Mouse (Mus musculus) CH12.LX (cell line): ENCODE results near the gene Spp2. TPM values are rescaled to one million over a fixed set of nuclear protein-coding genes. Genes with fewer than 3 reads are reported as not detected.

ENCODE experiments used
- DNase-seq: peaks from one replicate; pipeline ENCODE4 v3.0.0-alpha.2; 2013; ENCODE audit errors: extremely low read depth
- H3K27ac ChIP-seq: 2 replicates; pipeline ENCODE4 v1.5.1; 2012; ENCODE audit warnings: low read depth, mild to moderate bottlenecking, control low read depth, moderate library complexity; ENCODE audit not compliant: insufficient read depth
- H3K27me3 ChIP-seq: replicated peaks from 2 replicates; pipeline ENCODE3; 2012; ENCODE audit warnings: inconsistent platforms
- H3K36me3 ChIP-seq, 2 experiments: replicated peaks in 1 of 2; 2 replicates each; pipeline versions ENCODE3 to v1.6.1; 2012; ENCODE audit warnings: inconsistent platforms in 1 of 2, low read length in 1 of 2, mild to moderate bottlenecking in 1 of 2, mixed read lengths in 1 of 2, moderate library complexity in 1 of 2; ENCODE audit not compliant: control insufficient read depth in 1 of 2, insufficient read depth in 1 of 2
- H3K4me1 ChIP-seq, 2 experiments: 2 replicates each; pipeline ENCODE4 v1.6.1; 2012; ENCODE audit warnings: inconsistent platforms in 1 of 2, moderate library complexity in 1 of 2; ENCODE audit not compliant: insufficient read depth in 2 of 2, control insufficient read depth in 1 of 2
- H3K4me2 ChIP-seq: 2 replicates; pipeline ENCODE4 v1.6.1; 2012; ENCODE audit warnings: low read depth, mild to moderate bottlenecking, control low read depth; ENCODE audit not compliant: poor library complexity, insufficient read depth, severe bottlenecking
- H3K4me3 ChIP-seq, 3 experiments: fragments of 150-350 bp in 1 of 3; sonication (generic) in 1 of 3; replicated peaks in 1 of 3; 2 replicates each; pipeline versions ENCODE3 to v1.5.1; 2011 to 2012; ENCODE audit warnings: low read depth in 2 of 3, low read length in 2 of 3, mild to moderate bottlenecking in 2 of 3, moderate library complexity in 2 of 3, control low read depth in 1 of 3, improper control_type of control experiment in 1 of 3, inconsistent platforms in 1 of 3, mixed read lengths in 1 of 3; ENCODE audit not compliant: poor library complexity in 1 of 3
- H3K79me2 ChIP-seq: replicated peaks from 2 replicates; pipeline ENCODE4 v1.6.1; 2012; ENCODE audit warnings: mild to moderate bottlenecking, moderate library complexity; ENCODE audit not compliant: control insufficient read depth, poor library complexity, insufficient read depth, severe bottlenecking; ENCODE audit errors: extremely low read depth
- H3K9ac ChIP-seq: 2 replicates; pipeline ENCODE4 v1.6.1; 2012; ENCODE audit warnings: low read depth, mild to moderate bottlenecking, control low read depth, moderate library complexity; ENCODE audit not compliant: insufficient read depth
- H3K9me3 ChIP-seq: replicated peaks from 2 replicates; pipeline ENCODE3; 2012; ENCODE audit warnings: low read length, inconsistent platforms, mixed read lengths
- CTCF ChIP-seq, 2 experiments: IDR thresholded peaks in 1 of 2; conservative IDR thresholded peaks in 1 of 2; 2 replicates each; pipeline ENCODE4 v1.5.1; 2011 to 2012; ENCODE audit warnings: low read depth in 2 of 2, low read length in 2 of 2, improper control_type of control experiment in 1 of 2, inconsistent platforms in 1 of 2, mild to moderate bottlenecking in 1 of 2, moderate library complexity in 1 of 2
- ELF1 ChIP-seq: IDR thresholded peaks from 2 replicates; pipeline ENCODE4 v1.6.1; 2014; ENCODE audit warnings: low read depth, mild to moderate bottlenecking, inconsistent platforms, low read length, improper control_type of control experiment
- EP300 ChIP-seq: IDR thresholded peaks from 2 replicates; pipeline ENCODE4 v1.6.1; 2011; ENCODE audit warnings: low read length, improper control_type of control experiment
- ETS1 ChIP-seq: conservative IDR thresholded peaks from 2 replicates; pipeline ENCODE4 v1.6.1; 2012; ENCODE audit warnings: low read depth, mild to moderate bottlenecking, inconsistent platforms, low read length, improper control_type of control experiment, moderate library complexity
- GABPA ChIP-seq: IDR thresholded peaks from 2 replicates; pipeline ENCODE4 v1.6.1; 2012; ENCODE audit warnings: low read depth, low read length, improper control_type of control experiment, inconsistent platforms; ENCODE audit not compliant: insufficient replicate concordance
- IRF4 ChIP-seq: IDR thresholded peaks from 2 replicates; pipeline ENCODE4 v1.6.1; 2014; ENCODE audit warnings: low read depth, mild to moderate bottlenecking, inconsistent platforms, low read length, improper control_type of control experiment
- JUN ChIP-seq: IDR thresholded peaks from 2 replicates; pipeline ENCODE4 v1.6.1; 2011; ENCODE audit warnings: low read depth, mild to moderate bottlenecking, low read length, improper control_type of control experiment, moderate library complexity; ENCODE audit not compliant: insufficient read depth
- JUND ChIP-seq: conservative IDR thresholded peaks from 2 replicates; pipeline ENCODE4 v1.6.1; 2011; ENCODE audit warnings: low read depth, low read length, improper control_type of control experiment
- MAFK ChIP-seq: IDR thresholded peaks from 2 replicates; pipeline ENCODE4 v1.6.1; 2011; ENCODE audit warnings: low read length, improper control_type of control experiment; ENCODE audit not compliant: insufficient replicate concordance
- MAX ChIP-seq: IDR thresholded peaks from 2 replicates; pipeline ENCODE4 v1.6.1; 2011; ENCODE audit warnings: low read length, improper control_type of control experiment
- MAZ ChIP-seq: IDR thresholded peaks from 2 replicates; pipeline ENCODE4 v1.6.1; 2012; ENCODE audit warnings: low read depth, mild to moderate bottlenecking, inconsistent platforms, low read length, improper control_type of control experiment, moderate library complexity
- MXI1 ChIP-seq: IDR thresholded peaks from 2 replicates; pipeline ENCODE4 v1.6.1; 2011; ENCODE audit warnings: mild to moderate bottlenecking, low read depth, low read length, improper control_type of control experiment
- NRF1 ChIP-seq: IDR thresholded peaks from 2 replicates; pipeline ENCODE4 v1.6.1; 2014; ENCODE audit warnings: low read depth, mild to moderate bottlenecking, inconsistent platforms, low read length, improper control_type of control experiment, moderate library complexity
- RAD21 ChIP-seq: IDR thresholded peaks from 2 replicates; pipeline ENCODE4 v1.6.1; 2011; ENCODE audit warnings: low read depth, mild to moderate bottlenecking, low read length, improper control_type of control experiment, moderate library complexity
- SIN3A ChIP-seq: IDR thresholded peaks from 2 replicates; pipeline ENCODE4 v1.6.1; 2012; ENCODE audit warnings: low read length, improper control_type of control experiment, inconsistent platforms
- SMC3 ChIP-seq: IDR thresholded peaks from 2 replicates; pipeline ENCODE4 v1.6.1; 2011; ENCODE audit warnings: low read depth, low read length, improper control_type of control experiment
- TCF12 ChIP-seq: IDR thresholded peaks from 2 replicates; pipeline ENCODE4 v1.6.1; 2014; ENCODE audit warnings: low read depth, mild to moderate bottlenecking, inconsistent platforms, low read length, improper control_type of control experiment
- USF1 ChIP-seq: IDR thresholded peaks from 2 replicates; pipeline ENCODE4 v1.6.1; 2014; ENCODE audit warnings: low read depth, mild to moderate bottlenecking, inconsistent platforms, low read length, improper control_type of control experiment
- USF2 ChIP-seq: conservative IDR thresholded peaks from 2 replicates; pipeline ENCODE4 v1.6.1; 2011; ENCODE audit warnings: low read depth, low read length, improper control_type of control experiment
- ZC3H11A ChIP-seq: IDR thresholded peaks from 2 replicates; pipeline ENCODE4 v1.6.1; 2012; ENCODE audit warnings: low read depth, mild to moderate bottlenecking, inconsistent platforms, low read length, improper control_type of control experiment
- ZKSCAN1 ChIP-seq: IDR thresholded peaks from 2 replicates; pipeline ENCODE4 v1.6.1; 2012; ENCODE audit warnings: low read depth, inconsistent platforms, low read length, improper control_type of control experiment, borderline replicate concordance
- ZMIZ1 ChIP-seq: IDR thresholded peaks from 2 replicates; pipeline ENCODE4 v1.6.1; 2012; ENCODE audit warnings: low read depth, mild to moderate bottlenecking, inconsistent platforms, low read length, improper control_type of control experiment
- ZNF384 ChIP-seq: IDR thresholded peaks from 2 replicates; pipeline ENCODE4 v1.6.1; 2012; ENCODE audit warnings: low read depth, low read length, improper control_type of control experiment, inconsistent platforms
- dilution Hi-C: fragments of 300-500 bp; cut with MboI; formaldehyde crosslinking; loops from 2 replicates; pipeline ENCODE4 v1.14.3; 2020; ENCODE audit warnings: low sequenced_read_pairs; ENCODE audit not compliant: extremely low pct_unique_long_range_greater_than_20kb, extremely low pct_ligation_motif_present
- in situ Hi-C: fragments of 300-500 bp; cut with MboI; formaldehyde crosslinking; loops from 3 replicates; pipeline ENCODE4 v1.14.3; 2019; ENCODE audit warnings: low sequenced_read_pairs, low pct_ligation_motif_present, low pct_unique_long_range_greater_than_20kb, mixed read lengths
- polyA plus RNA-seq: library from polyadenylated mRNA; unstranded; fragments of >175 nt; gene quantifications from 2 replicates; pipeline ENCODE4 v1.2.1, GENCODE M21; 2012; ENCODE audit warnings: low read depth; ENCODE audit not compliant: insufficient read length
- total RNA-seq, 2 experiments: library from RNA; depleted of rRNA; stranded (reverse); fragments of 300-350 nt in 1 of 2; fragments of >200 nt in 1 of 2; gene quantifications; 2 replicates each; pipeline ENCODE4 v1.2.3; 2012 to 2014

Gene Spp2
- not detected in 2 replicates for total RNA-seq (2012; rRNA removed)
- not detected in 2 replicates for total RNA-seq (2014; rRNA removed)
- polyA plus RNA-seq: not detected in 2 replicates

DNA sequence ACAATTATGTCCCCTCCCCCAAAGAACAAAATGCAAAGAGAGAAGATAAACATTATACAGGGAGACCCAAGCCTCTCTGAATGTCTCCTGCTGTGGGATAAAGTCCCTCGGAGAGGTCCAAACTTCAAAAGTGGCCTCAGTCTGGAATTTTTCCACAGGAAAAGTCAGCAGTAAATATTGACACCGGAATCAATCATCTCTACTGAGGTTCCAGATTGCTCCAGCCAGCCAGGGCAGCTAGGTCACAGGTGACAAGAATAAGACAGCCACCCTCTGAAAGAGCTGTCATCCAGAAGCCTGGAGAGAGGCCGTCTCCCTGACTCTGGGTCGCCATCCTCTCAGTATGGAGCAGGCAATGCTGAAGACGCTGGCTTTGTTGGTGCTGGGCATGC is at the start of gene Spp2:
Gene Spp2 (plus strand): TSS at position 155 of the 392 bp plus-strand sequence.
- Histone ChIP-seq H3K9ac (no peak within 1 kb of the TSS), H3K36me3 (no peaks in the 10 kb centered on the region), H3K4me2 (no peak within 1 kb of the TSS), H3K4me1 (no peaks in the 10 kb centered on the region), H3K27me3 (peaks cover 31% of the 10 kb centered on the region), H3K9me3 (peaks cover 2% of the 10 kb centered on the region), H3K4me3 (no peak within 1 kb of the TSS), H3K27ac (no peak within 1 kb of the TSS), H3K79me2 (no peaks in the 10 kb centered on the region)
- TF ChIP-seq GABPA: no peak
- no peak for TF ChIP-seq ELF1
- no peak for TF ChIP-seq JUN
- TF ChIP-seq MXI1: no peak
- no peak for TF ChIP-seq ZC3H11A
- no peak for TF ChIP-seq SMC3
- no peak for TF ChIP-seq ZKSCAN1
- TF ChIP-seq MAX: no peak
- TF ChIP-seq ZMIZ1: no peak
- TF ChIP-seq ETS1: no peak
- TF ChIP-seq SIN3A: no peak
- TF ChIP-seq USF2: no peak
- TF ChIP-seq EP300: no peak
- no peak for TF ChIP-seq IRF4
- TF ChIP-seq TCF12: no peak
- no peak for TF ChIP-seq MAFK
- no peak for TF ChIP-seq NRF1
- dilution Hi-C loops (no loop called here), in situ Hi-C loops (no loop called here)
- DNase-seq: no peak

DNA sequence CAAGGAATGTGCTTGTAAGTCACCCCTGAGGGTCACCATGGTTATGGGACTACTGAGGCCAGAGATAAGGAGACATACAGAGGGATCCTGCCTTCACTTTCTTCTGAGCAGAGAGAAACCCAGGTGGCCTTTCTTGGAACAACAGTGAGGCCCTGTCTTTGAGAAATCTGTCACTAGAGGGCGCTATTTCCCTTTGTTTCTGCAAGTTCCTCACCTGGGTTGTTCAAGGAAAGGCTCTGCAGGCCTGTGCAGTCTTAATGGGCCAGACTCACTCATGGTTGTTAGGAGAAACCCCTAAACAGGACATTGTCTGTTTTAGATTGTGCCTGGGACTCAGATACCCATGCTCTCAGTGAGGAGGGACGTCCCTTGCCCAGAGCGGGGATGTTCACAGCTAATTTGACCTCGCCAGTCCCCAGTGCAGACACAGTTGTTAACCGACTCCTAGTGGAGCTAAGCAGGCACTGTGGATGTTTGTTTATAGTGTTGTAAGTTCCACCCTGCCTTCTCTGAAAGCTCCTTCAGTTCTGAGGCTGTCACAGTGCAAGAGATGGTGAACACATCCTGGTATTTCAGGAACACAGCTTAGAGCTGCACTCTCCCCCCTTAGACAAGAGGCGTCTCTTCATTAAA is 49.2 kb upstream of the Spp2 start:
- H3K4me1 ChIP-seq: 0 out of 4 replicates have a peak, but pooled peaks cover 0 to 3% of the 10 kb centered on the region in 2 experiments
- H3K4me3 ChIP-seq: no peak overlapping the region
- H3K36me3 ChIP-seq: no peaks in the 10 kb centered on the region
- H3K27me3 ChIP-seq: peaks cover 9% of the 10 kb centered on the region
- in situ Hi-C loops: no loop called here
- H3K27ac ChIP-seq: no peak overlapping the region
- H3K4me2 ChIP-seq: no peak overlapping the region
- H3K9me3 ChIP-seq: no peaks in the 10 kb centered on the region
- H3K79me2 ChIP-seq: no peaks in the 10 kb centered on the region
- dilution Hi-C loops: no loop called here
- no peak overlapping the region for H3K9ac ChIP-seq
- TF ChIP-seq ZNF384 (no peak), RAD21 (peak; percentile 80), CTCF (conservative IDR thresholded peaks at IDR 0.05 in 1 of 2, IDR thresholded peaks at IDR 0.05 in 1 of 2; ENCODE audit: low read depth in 2 of 2, low read length in 2 of 2) (peak; percentile 82 to 83), ELF1 (no peak), USF1 (no peak), JUND (no peak), SIN3A (no peak), MAZ (no peak), SMC3 (peak; percentile 55), TCF12 (no peak), ETS1 (no peak)
- DNase-seq: peak; percentile 77
